Mouse (Mus musculus): Measurements from ENCODE around the gene Zic1. TPM values are rescaled to one million over a fixed set of nuclear protein-coding genes. Genes with fewer than 3 reads are reported as not detected.

Zic1 gene
- total RNA-seq, 1 experiment from 2014 or later: not detected

GRCm38 (mm10) chr9:91366999-91367811 lies 1.6 kb upstream of the Zic1 start:
- no peak for DNase-seq

- DNase-seq: no peak
Measured at GRCm38 (mm10) chr9:91366226-91366998, 802 bp upstream of the Zic1 start.

- DNase-seq: no peak
Measured at GRCm38 (mm10) chr9:91364971-91365501, 574 bp downstream of the Zic1 start.

DNA sequence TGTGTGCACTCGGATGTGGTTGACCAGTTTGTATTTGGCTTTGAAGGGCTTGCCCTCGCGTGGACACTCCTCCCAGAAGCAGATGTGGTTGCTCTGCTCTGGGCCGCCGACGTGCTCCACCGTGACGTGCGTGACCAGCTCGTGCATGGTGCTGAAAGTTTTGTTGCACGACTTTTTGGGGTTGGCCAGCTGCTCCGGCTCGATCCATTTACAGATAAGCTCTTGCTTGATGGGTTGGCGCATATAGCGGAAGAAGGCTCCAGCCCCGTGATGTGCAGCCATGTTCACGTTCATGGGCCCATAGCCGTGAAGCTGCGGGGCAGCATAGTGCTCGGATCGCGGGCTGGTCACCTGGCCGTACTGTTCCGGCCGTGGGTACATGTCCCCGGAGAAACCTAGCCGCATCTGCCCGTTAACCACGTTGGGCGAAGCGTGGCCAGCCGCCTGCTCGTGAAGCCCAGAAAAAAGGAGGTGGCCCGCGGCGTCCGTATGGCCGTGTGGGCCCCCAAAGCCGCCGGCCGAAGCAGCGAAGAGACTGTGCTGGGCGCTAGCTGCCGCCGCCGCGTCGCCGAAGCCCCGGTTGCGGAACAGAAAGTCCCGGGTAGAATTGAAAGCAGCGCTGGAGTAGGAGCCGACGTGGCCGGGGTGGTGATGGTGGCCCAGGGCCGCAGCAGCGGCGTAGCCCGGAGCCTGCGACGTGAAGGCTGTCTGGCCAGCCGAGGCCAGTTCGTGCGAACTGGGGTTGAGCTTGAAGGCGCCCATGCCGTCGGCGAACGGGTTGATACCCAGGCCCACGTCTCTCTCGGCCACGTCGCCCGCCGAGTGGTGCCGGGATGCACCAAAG lies 1.3 kb downstream of the Zic1 start:
- no peak for DNase-seq

DNA sequence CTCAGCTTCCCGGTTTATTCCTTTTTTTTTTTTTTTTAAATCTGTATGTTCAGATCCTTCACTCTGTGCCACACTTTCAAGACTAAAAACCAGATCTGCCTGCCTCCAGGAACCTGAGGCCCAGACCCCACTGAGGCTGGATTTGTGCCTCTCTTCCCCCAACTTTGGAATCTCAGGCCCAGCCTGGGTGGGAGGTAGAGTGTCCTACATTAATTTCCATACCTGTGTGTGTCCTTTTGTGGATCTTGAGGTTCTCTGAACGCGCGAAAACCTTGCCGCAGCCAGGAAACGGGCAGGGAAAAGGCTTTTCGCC lies 1.8 kb downstream of the Zic1 start:
- DNase-seq: no peak

- DNase-seq: no peak
Measured at GRCm38 (mm10) chr9:91363011-91363730, 2.4 kb downstream of the Zic1 start.

DNA sequence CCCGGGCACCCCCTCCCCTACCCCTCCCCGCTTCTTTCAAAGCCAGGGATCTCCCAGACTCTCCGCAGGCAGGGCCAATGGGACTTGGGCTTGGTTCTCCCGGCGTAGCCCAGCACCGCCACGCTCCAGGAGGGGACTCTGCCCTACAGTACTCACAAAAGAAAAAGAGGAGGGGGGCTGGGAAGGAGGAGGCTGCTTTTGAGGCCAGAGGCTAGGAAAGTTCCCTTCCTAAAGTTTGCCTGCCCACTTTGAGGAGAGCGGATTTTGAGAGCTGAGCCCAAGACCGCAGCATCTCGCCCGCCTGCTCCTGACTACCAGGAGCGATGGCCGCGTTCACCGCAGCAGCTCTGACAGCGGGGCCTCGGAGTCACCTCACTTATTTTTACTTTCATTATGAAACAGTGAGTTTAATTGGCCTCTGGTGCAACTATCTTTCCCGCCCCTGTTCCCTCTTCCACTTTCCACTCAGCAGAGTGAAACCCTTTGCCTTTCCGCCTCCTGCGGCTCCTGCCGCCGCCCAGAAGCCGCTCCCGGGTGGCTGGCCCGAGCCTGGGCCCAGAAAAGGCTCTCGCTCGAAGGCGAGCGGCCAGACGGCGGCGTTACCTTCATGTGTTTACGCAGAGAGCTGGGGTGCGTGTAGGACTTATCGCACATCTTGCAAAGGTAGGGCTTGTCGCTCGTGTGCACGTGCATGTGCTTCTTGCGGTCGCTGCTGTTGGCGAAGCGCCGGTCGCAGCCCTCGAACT lies 3.6 kb downstream of the Zic1 start, which contains the start of gene Zic4:
TSS of gene Zic4 (plus strand) at position 558 of the 746 bp plus-strand sequence.
- DNase-seq: no peak

DNA sequence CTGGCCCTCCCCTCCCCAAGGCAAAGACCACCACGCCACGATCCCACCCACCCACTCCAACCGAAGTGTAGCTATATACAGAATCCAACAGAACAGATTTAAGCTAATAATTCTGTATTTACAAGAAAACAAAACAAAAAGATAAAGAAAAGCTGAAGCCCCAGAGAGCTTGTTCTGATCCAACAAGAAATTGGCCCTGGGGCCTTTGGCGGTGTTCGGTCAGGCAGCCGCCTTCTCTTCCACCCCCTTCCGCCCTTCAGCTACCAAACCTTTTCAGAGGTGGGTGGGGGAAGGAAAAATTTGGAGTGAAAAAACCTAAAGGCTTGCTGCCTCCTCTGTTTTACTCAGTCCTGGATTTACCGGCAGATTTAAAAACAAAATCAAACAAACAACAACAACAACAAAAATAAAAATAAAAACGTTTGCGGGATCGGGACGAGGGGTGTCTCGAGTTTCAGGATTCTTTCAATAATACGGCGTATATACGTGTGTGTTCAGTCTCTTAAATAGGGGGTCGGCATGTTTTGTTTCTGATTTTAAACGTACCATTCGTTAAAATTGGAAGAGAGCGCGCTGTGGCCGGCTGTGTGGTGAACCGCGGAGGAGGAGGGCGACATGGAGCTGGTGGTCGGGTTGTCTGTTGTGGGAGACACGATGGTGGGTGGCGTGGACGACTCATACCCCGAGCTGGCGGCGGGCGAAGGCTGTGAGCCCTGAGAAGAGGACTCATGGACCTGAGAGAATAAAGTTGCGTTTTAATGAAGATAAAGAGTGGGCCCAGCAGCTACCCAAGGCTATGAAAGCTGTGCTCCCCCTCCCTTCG lies 4.4 kb downstream of the Zic1 start:
- no peak for DNase-seq

- no peak for DNase-seq
Measured at GRCm38 (mm10) chr9:91360151-91361032, 5.2 kb downstream of the Zic1 start.

- no peak for DNase-seq
Measured at GRCm38 (mm10) chr9:91358851-91359687, 6.5 kb downstream of the Zic1 start.

- DNase-seq: no peak
Measured at GRCm38 (mm10) chr9:91357321-91357720, 8.3 kb downstream of the Zic1 start.

GRCm38 (mm10) chr9:91356353-91356740 lies 9.3 kb downstream of the Zic1 start:
- no peak for DNase-seq

- no peak for DNase-seq
Measured at GRCm38 (mm10) chr9:91355629-91356352, 9.8 kb downstream of the Zic1 start.

DNA sequence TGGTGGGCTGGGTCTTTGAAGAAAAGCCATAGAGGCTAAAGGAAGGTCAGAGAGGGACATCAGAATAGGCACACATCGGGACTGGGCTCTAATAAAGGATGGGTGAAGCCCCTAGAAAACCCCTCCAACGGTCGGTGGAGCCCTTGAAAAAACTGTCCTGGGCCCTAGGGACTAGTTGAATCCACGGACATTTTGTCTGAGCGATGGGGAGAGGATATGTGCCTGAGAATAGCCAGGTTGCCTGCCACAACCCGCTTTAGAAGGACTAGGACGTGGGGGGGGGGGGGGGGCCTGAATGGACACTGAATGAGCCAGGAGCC lies 10.4 kb downstream of the Zic1 start:
- no peak for DNase-seq

GRCm38 (mm10) chr9:91354434-91355269 lies 11.0 kb downstream of the Zic1 start:
- no peak for DNase-seq

All from adrenal gland, postnatal 25 days (tissue).